Mouse (Mus musculus): ENCODE results near the gene Gm10647. TPM values are rescaled to one million over a fixed set of nuclear protein-coding genes. Genes with fewer than 3 reads are reported as not detected.

Gm10647 gene
- polyA plus RNA-seq, 1 experiment from 2014 or later: not detected

DNA sequence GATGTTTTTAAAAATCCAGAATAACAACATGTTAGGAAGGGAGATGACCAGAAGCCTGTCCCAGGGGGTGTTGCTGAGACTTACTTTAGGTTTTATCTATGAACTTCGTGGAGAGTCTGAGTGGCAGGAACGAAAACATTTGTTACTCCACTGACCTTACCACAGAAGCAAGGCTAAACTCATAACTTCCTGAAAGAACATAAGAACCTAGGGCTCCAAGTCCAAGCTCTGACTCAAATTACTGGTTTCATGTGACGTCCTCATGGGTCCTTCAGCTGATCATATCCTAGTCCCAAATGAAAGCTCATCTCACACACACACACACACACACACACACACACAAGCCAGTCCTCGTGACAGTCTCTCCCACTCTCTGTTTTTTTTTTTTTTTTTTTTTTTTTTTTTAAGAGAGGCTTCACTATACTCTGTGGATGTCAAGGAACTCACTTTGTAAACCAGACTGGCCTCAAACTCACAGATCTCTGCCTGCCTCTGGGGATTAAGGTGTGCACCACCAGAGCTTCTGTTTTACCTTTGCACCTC, 35.6 kb downstream of the Gm10647 start:
- no peak for ATAC-seq (replicated peaks; ENCODE audit: low FRiP score)

GRCm38 (mm10) chr9:66833851-66834250, 37.0 kb downstream of the Gm10647 start:
- DNase-seq (ENCODE audit: low spot score) (no peak), ATAC-seq (replicated peaks; ENCODE audit: low FRiP score) (no peak)
- Histone ChIP-seq H3K4me2 (peak overlapping the region; percentile 94), H3K4me1 (replicated peaks; ENCODE audit: control insufficient read depth, insufficient read depth, low read length) (peaks cover 11% of the 10 kb centered on the region), H3K9ac (ENCODE audit: low read depth, low read length) (peak overlapping the region; percentile 4; the same call in 1 of the 2 replicates), H3K9me3 (ENCODE audit: control insufficient read depth, low read length) (no peaks in the 10 kb centered on the region), H3K27me3 (replicated peaks; ENCODE audit: control insufficient read depth, insufficient read depth, low read length) (peaks cover 2% of the 10 kb centered on the region; the same call in 1 of the 2 replicates), H3K36me3 (ENCODE audit: control insufficient read depth, insufficient read depth, low read length) (no peaks in the 10 kb centered on the region), H3K27ac (ENCODE audit: low read depth, low read length) (no peak overlapping the region), H3K4me3 (ENCODE audit: low read depth, low read length) (peak overlapping the region; percentile 71)
- 26% methylated on average over 7 of the region's 7 CpGs for WGBS

More for the DNA sequence above, 35.6 kb downstream of the Gm10647 start:
- no peaks in the 10 kb centered on the region for H3K36me3 ChIP-seq (ENCODE audit: control insufficient read depth, insufficient read depth, low read length)
- peaks cover 11% of the 10 kb centered on the region for H3K4me1 ChIP-seq (replicated peaks; ENCODE audit: control insufficient read depth, insufficient read depth, low read length)
- no peaks in the 10 kb centered on the region for H3K9me3 ChIP-seq (ENCODE audit: control insufficient read depth, low read length)
- H3K9ac ChIP-seq (ENCODE audit: low read depth, low read length): no peak overlapping the region
- no peak overlapping the region for H3K4me2 ChIP-seq
- no peak overlapping the region for H3K4me3 ChIP-seq (ENCODE audit: low read depth, low read length)
- no peak overlapping the region for H3K27ac ChIP-seq (ENCODE audit: low read depth, low read length)
- WGBS: 35% methylated on average over 4 of the region's 4 CpGs
- H3K27me3 ChIP-seq (replicated peaks; ENCODE audit: control insufficient read depth, insufficient read depth, low read length): peaks cover 2% of the 10 kb centered on the region; the same call in 1 of the 2 replicates
- no peak for DNase-seq (ENCODE audit: low spot score)

DNA sequence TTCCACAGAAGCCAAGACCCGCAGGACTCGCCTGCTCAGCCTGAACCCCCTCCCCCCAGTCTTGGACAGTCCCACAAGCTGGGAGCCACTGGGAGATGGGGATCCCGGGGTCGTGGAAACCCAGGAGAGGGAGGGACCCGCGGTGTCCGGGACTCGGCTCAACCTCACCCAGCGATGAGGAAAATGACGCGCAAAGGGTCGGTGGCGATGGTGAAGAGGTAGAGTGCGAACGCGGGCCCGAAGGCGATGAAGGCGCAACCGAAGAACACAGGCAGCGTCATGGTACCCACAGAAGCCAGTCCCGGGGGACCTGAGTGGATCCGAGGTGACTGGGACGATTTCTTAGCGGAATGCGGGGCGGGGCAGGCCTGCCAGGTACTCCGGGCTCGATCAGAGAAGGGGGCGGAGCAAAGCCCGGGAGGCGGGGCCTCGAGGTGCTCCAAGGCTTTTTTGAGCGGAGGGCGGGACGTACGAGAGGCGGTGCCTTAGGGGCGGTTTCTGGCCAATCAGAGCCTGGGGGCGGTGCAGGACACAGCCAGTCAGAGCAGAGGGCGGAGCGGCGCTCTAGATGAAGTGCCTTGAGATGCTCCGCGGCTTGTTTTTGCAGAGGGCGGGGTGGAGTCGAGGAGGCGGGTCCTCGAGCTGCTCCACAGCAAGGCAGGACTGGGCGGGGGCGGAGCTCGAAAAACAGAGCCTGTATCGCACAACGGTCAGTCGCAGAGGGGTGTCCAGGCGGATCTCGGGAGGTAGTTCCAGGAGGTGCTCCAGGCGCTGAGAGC, 37.7 kb downstream of the Gm10647 start, which contains the start of gene Aph1c:
Gene Aph1c, minus strand, starts transcription at position 409 of the 779 bp plus-strand sequence.
- Histone ChIP-seq H3K27ac (ENCODE audit: low read depth, low read length) (peak within 1 kb of the TSS; percentile 52; the same call in 1 of the 2 replicates), H3K4me1 (replicated peaks; ENCODE audit: control insufficient read depth, insufficient read depth, low read length) (peaks cover 11% of the 10 kb centered on the region), H3K4me3 (ENCODE audit: low read depth, low read length) (peak within 1 kb of the TSS; percentile 71), H3K36me3 (ENCODE audit: control insufficient read depth, insufficient read depth, low read length) (no peaks in the 10 kb centered on the region), H3K9ac (ENCODE audit: low read depth, low read length) (peak within 1 kb of the TSS; percentile 70), H3K9me3 (ENCODE audit: control insufficient read depth, low read length) (no peaks in the 10 kb centered on the region), H3K27me3 (replicated peaks; ENCODE audit: control insufficient read depth, insufficient read depth, low read length) (peaks cover 2% of the 10 kb centered on the region; the same call in 1 of the 2 replicates), H3K4me2 (peak within 1 kb of the TSS; percentile 94)
- peak; percentile 98 for DNase-seq (ENCODE audit: low spot score)
- peak; percentile 99 for ATAC-seq (replicated peaks; ENCODE audit: low FRiP score)
- WGBS: under 1% methylated on average over 58 of the region's 58 CpGs

- H3K4me1 ChIP-seq (replicated peaks; ENCODE audit: control insufficient read depth, insufficient read depth, low read length): peaks cover 11% of the 10 kb centered on the region
- H3K4me2 ChIP-seq: peak overlapping the region; percentile 94
- H3K9ac ChIP-seq (ENCODE audit: low read depth, low read length): peak overlapping the region; percentile 70
- no peaks in the 10 kb centered on the region for H3K36me3 ChIP-seq (ENCODE audit: control insufficient read depth, insufficient read depth, low read length)
- H3K4me3 ChIP-seq (ENCODE audit: low read depth, low read length): peak overlapping the region; percentile 71
- DNase-seq (ENCODE audit: low spot score) (no peak), ATAC-seq (replicated peaks; ENCODE audit: low FRiP score) (peak; percentile 65)
- H3K9me3 ChIP-seq (ENCODE audit: control insufficient read depth, low read length): no peaks in the 10 kb centered on the region
- H3K27me3 ChIP-seq (replicated peaks; ENCODE audit: control insufficient read depth, insufficient read depth, low read length): peaks cover 2% of the 10 kb centered on the region; the same call in 1 of the 2 replicates
- under 1% methylated on average over 24 of the region's 24 CpGs for WGBS
- H3K27ac ChIP-seq (ENCODE audit: low read depth, low read length): peak overlapping the region; percentile 52; the same call in 1 of the 2 replicates
These were observed 38.2 kb downstream of the Gm10647 start for GRCm38 (mm10) chr9:66835097-66835480.

GRCm38 (mm10) chr9:66846822-66847221, 50.0 kb downstream of the Gm10647 start:
- DNase-seq (ENCODE audit: low spot score): no peak
- Histone ChIP-seq H3K9me3 (ENCODE audit: control insufficient read depth, low read length) (no peaks in the 10 kb centered on the region), H3K4me1 (replicated peaks; ENCODE audit: control insufficient read depth, insufficient read depth, low read length) (no peaks in the 10 kb centered on the region), H3K36me3 (ENCODE audit: control insufficient read depth, insufficient read depth, low read length) (peaks cover 8% of the 10 kb centered on the region; the same call in 1 of the 2 replicates), H3K27ac (ENCODE audit: low read depth, low read length) (no peak overlapping the region), H3K4me3 (ENCODE audit: low read depth, low read length) (no peak overlapping the region), H3K27me3 (replicated peaks; ENCODE audit: control insufficient read depth, insufficient read depth, low read length) (no peaks in the 10 kb centered on the region), H3K9ac (ENCODE audit: low read depth, low read length) (no peak overlapping the region), H3K4me2 (no peak overlapping the region)
- no peak for ATAC-seq (replicated peaks; ENCODE audit: low FRiP score)
- 86% methylated on average over 5 of the region's 5 CpGs for WGBS

Other genes with a start within 250 kb of the Gm10647 start
- 32.8 and 33.1 TPM in 2 replicates for gene Usp3, start 203.9 kb upstream of the Gm10647 start, polyA plus RNA-seq (2014; fragmentation: Nextera tagmentation; extraction: Ambion mirVana)
- gene Car12, start 83.4 kb upstream of the Gm10647 start, polyA plus RNA-seq (2014; fragmentation: Nextera tagmentation; extraction: Ambion mirVana): 0.21 and 0.44 TPM in 2 replicates
- gene Aph1b, start 1.5 kb upstream of the Gm10647 start, polyA plus RNA-seq (2014; fragmentation: Nextera tagmentation; extraction: Ambion mirVana): 3.2 and 3.4 TPM in 2 replicates
- gene Aph1c, start 37.7 kb downstream of the Gm10647 start, polyA plus RNA-seq (2014; fragmentation: Nextera tagmentation; extraction: Ambion mirVana): 1.6 and 2.0 TPM in 2 replicates
- 43.1 and 44.3 TPM in 2 replicates for gene Rab8b, start 122.6 kb downstream of the Gm10647 start, polyA plus RNA-seq (2014; fragmentation: Nextera tagmentation; extraction: Ambion mirVana)
- gene Rps27l, start 149.0 kb downstream of the Gm10647 start, polyA plus RNA-seq (2014; fragmentation: Nextera tagmentation; extraction: Ambion mirVana): 1,011 and 1,028 TPM in 2 replicates
- 11.6 and 12.7 TPM in 2 replicates for gene Lactb, start 178.4 kb downstream of the Gm10647 start, polyA plus RNA-seq (2014; fragmentation: Nextera tagmentation; extraction: Ambion mirVana)